Mouse (Mus musculus) C2C12 (cell line): ENCODE measurements around the gene Igf2bp1.

Source experiments
- CEBPB ChIP-seq: IDR thresholded peaks from one replicate; pipeline ENCODE4 v1.6.1; 2011; ENCODE audit warnings: low read depth, mild to moderate bottlenecking, control low read depth, moderate library complexity
- CTCF ChIP-seq: IDR thresholded peaks from one replicate; pipeline ENCODE4 v1.5.1; 2011; ENCODE audit not compliant: control insufficient read depth, insufficient read depth, insufficient read length
- FOSL1 ChIP-seq: IDR thresholded peaks from one replicate; pipeline ENCODE4 v1.8.0; 2011; ENCODE audit warnings: mild to moderate bottlenecking, low read length; ENCODE audit not compliant: poor library complexity, insufficient read depth, severe bottlenecking
- MAX ChIP-seq: IDR thresholded peaks from one replicate; pipeline ENCODE4 v1.6.1; 2011; ENCODE audit warnings: mild to moderate bottlenecking, control low read depth
- MYOD1 ChIP-seq: IDR thresholded peaks from one replicate; pipeline ENCODE4 v1.6.1; 2011; ENCODE audit warnings: low read depth; ENCODE audit not compliant: control insufficient read depth, insufficient read length
- MYOG ChIP-seq: IDR thresholded peaks from one replicate; pipeline ENCODE4 v1.6.1; 2011; ENCODE audit not compliant: control insufficient read depth, insufficient read length; ENCODE audit errors: extremely low read depth
- USF1 ChIP-seq: IDR thresholded peaks from one replicate; pipeline ENCODE4 v1.6.1; 2011; ENCODE audit warnings: low read depth, mild to moderate bottlenecking, control low read depth, moderate library complexity

- TF ChIP-seq CEBPB (no peak), MAX (no peak), CTCF (no peak), MYOD1 (no peak), USF1 (no peak), MYOG (no peak), FOSL1 (no peak)
Observed at GRCm38 (mm10) chr11:96047469-96048373, 42.0 kb upstream of the Igf2bp1 start.
